Mouse (Mus musculus) CH12.LX (cell line): ENCODE measurements around the gene Akt2. TPM values are rescaled to one million over a fixed set of nuclear protein-coding genes. Genes with fewer than 3 reads are reported as not detected.

ENCODE experiments used
- DNase-seq: peaks from one replicate; pipeline ENCODE4 v3.0.0-alpha.2; 2013; ENCODE audit errors: extremely low read depth
- H3K27ac ChIP-seq: 2 replicates; pipeline ENCODE4 v1.5.1; 2012; ENCODE audit warnings: low read depth, mild to moderate bottlenecking, control low read depth, moderate library complexity; ENCODE audit not compliant: insufficient read depth
- H3K27me3 ChIP-seq: replicated peaks from 2 replicates; pipeline ENCODE3; 2012; ENCODE audit warnings: inconsistent platforms
- H3K36me3 ChIP-seq, 2 experiments: replicated peaks in 1 of 2; 2 replicates each; pipeline versions ENCODE3 to v1.6.1; 2012; ENCODE audit warnings: inconsistent platforms in 1 of 2, low read length in 1 of 2, mild to moderate bottlenecking in 1 of 2, mixed read lengths in 1 of 2, moderate library complexity in 1 of 2; ENCODE audit not compliant: control insufficient read depth in 1 of 2, insufficient read depth in 1 of 2
- H3K4me1 ChIP-seq, 2 experiments: 2 replicates each; pipeline ENCODE4 v1.6.1; 2012; ENCODE audit warnings: inconsistent platforms in 1 of 2, moderate library complexity in 1 of 2; ENCODE audit not compliant: insufficient read depth in 2 of 2, control insufficient read depth in 1 of 2
- H3K4me2 ChIP-seq: 2 replicates; pipeline ENCODE4 v1.6.1; 2012; ENCODE audit warnings: low read depth, mild to moderate bottlenecking, control low read depth; ENCODE audit not compliant: poor library complexity, insufficient read depth, severe bottlenecking
- H3K4me3 ChIP-seq, 3 experiments: fragments of 150-350 bp in 1 of 3; sonication (generic) in 1 of 3; replicated peaks in 1 of 3; 2 replicates each; pipeline versions ENCODE3 to v1.5.1; 2011 to 2012; ENCODE audit warnings: low read depth in 2 of 3, low read length in 2 of 3, mild to moderate bottlenecking in 2 of 3, moderate library complexity in 2 of 3, control low read depth in 1 of 3, improper control_type of control experiment in 1 of 3, inconsistent platforms in 1 of 3, mixed read lengths in 1 of 3; ENCODE audit not compliant: poor library complexity in 1 of 3
- H3K79me2 ChIP-seq: replicated peaks from 2 replicates; pipeline ENCODE4 v1.6.1; 2012; ENCODE audit warnings: mild to moderate bottlenecking, moderate library complexity; ENCODE audit not compliant: control insufficient read depth, poor library complexity, insufficient read depth, severe bottlenecking; ENCODE audit errors: extremely low read depth
- H3K9ac ChIP-seq: 2 replicates; pipeline ENCODE4 v1.6.1; 2012; ENCODE audit warnings: low read depth, mild to moderate bottlenecking, control low read depth, moderate library complexity; ENCODE audit not compliant: insufficient read depth
- H3K9me3 ChIP-seq: replicated peaks from 2 replicates; pipeline ENCODE3; 2012; ENCODE audit warnings: low read length, inconsistent platforms, mixed read lengths
- CHD2 ChIP-seq: IDR thresholded peaks from 2 replicates; pipeline ENCODE4 v1.6.1; 2011; ENCODE audit warnings: low read length, improper control_type of control experiment
- CTCF ChIP-seq, 2 experiments: IDR thresholded peaks in 1 of 2; conservative IDR thresholded peaks in 1 of 2; 2 replicates each; pipeline ENCODE4 v1.5.1; 2011 to 2012; ENCODE audit warnings: low read depth in 2 of 2, low read length in 2 of 2, improper control_type of control experiment in 1 of 2, inconsistent platforms in 1 of 2, mild to moderate bottlenecking in 1 of 2, moderate library complexity in 1 of 2
- ELF1 ChIP-seq: IDR thresholded peaks from 2 replicates; pipeline ENCODE4 v1.6.1; 2014; ENCODE audit warnings: low read depth, mild to moderate bottlenecking, inconsistent platforms, low read length, improper control_type of control experiment
- EP300 ChIP-seq: IDR thresholded peaks from 2 replicates; pipeline ENCODE4 v1.6.1; 2011; ENCODE audit warnings: low read length, improper control_type of control experiment
- ETS1 ChIP-seq: conservative IDR thresholded peaks from 2 replicates; pipeline ENCODE4 v1.6.1; 2012; ENCODE audit warnings: low read depth, mild to moderate bottlenecking, inconsistent platforms, low read length, improper control_type of control experiment, moderate library complexity
- HCFC1 ChIP-seq: IDR thresholded peaks from 2 replicates; pipeline ENCODE4 v1.6.1; 2012; ENCODE audit warnings: low read depth, mild to moderate bottlenecking, inconsistent platforms, low read length, improper control_type of control experiment
- IRF4 ChIP-seq: IDR thresholded peaks from 2 replicates; pipeline ENCODE4 v1.6.1; 2014; ENCODE audit warnings: low read depth, mild to moderate bottlenecking, inconsistent platforms, low read length, improper control_type of control experiment
- JUND ChIP-seq: conservative IDR thresholded peaks from 2 replicates; pipeline ENCODE4 v1.6.1; 2011; ENCODE audit warnings: low read depth, low read length, improper control_type of control experiment
- MAFK ChIP-seq: IDR thresholded peaks from 2 replicates; pipeline ENCODE4 v1.6.1; 2011; ENCODE audit warnings: low read length, improper control_type of control experiment; ENCODE audit not compliant: insufficient replicate concordance
- MEF2A ChIP-seq: IDR thresholded peaks from 2 replicates; pipeline ENCODE4 v1.6.1; 2014; ENCODE audit warnings: low read depth, mild to moderate bottlenecking, inconsistent platforms, low read length, improper control_type of control experiment, borderline replicate concordance
- MXI1 ChIP-seq: IDR thresholded peaks from 2 replicates; pipeline ENCODE4 v1.6.1; 2011; ENCODE audit warnings: mild to moderate bottlenecking, low read depth, low read length, improper control_type of control experiment
- NRF1 ChIP-seq: IDR thresholded peaks from 2 replicates; pipeline ENCODE4 v1.6.1; 2014; ENCODE audit warnings: low read depth, mild to moderate bottlenecking, inconsistent platforms, low read length, improper control_type of control experiment, moderate library complexity
- POLR2A ChIP-seq: IDR thresholded peaks from 2 replicates; pipeline ENCODE4 v1.6.1; 2011; ENCODE audit warnings: low read depth, mild to moderate bottlenecking, improper control_type of control experiment, low read length
- RAD21 ChIP-seq: IDR thresholded peaks from 2 replicates; pipeline ENCODE4 v1.6.1; 2011; ENCODE audit warnings: low read depth, mild to moderate bottlenecking, low read length, improper control_type of control experiment, moderate library complexity
- TCF12 ChIP-seq: IDR thresholded peaks from 2 replicates; pipeline ENCODE4 v1.6.1; 2014; ENCODE audit warnings: low read depth, mild to moderate bottlenecking, inconsistent platforms, low read length, improper control_type of control experiment
- ZMIZ1 ChIP-seq: IDR thresholded peaks from 2 replicates; pipeline ENCODE4 v1.6.1; 2012; ENCODE audit warnings: low read depth, mild to moderate bottlenecking, inconsistent platforms, low read length, improper control_type of control experiment
- ZNF384 ChIP-seq: IDR thresholded peaks from 2 replicates; pipeline ENCODE4 v1.6.1; 2012; ENCODE audit warnings: low read depth, low read length, improper control_type of control experiment, inconsistent platforms
- dilution Hi-C: fragments of 300-500 bp; cut with MboI; formaldehyde crosslinking; loops from 2 replicates; pipeline ENCODE4 v1.14.3; 2020; ENCODE audit warnings: low sequenced_read_pairs; ENCODE audit not compliant: extremely low pct_unique_long_range_greater_than_20kb, extremely low pct_ligation_motif_present
- in situ Hi-C: fragments of 300-500 bp; cut with MboI; formaldehyde crosslinking; loops from 3 replicates; pipeline ENCODE4 v1.14.3; 2019; ENCODE audit warnings: low sequenced_read_pairs, low pct_ligation_motif_present, low pct_unique_long_range_greater_than_20kb, mixed read lengths
- polyA plus RNA-seq: library from polyadenylated mRNA; unstranded; fragments of >175 nt; gene quantifications from 2 replicates; pipeline ENCODE4 v1.2.1, GENCODE M21; 2012; ENCODE audit warnings: low read depth; ENCODE audit not compliant: insufficient read length
- total RNA-seq, 2 experiments: library from RNA; depleted of rRNA; stranded (reverse); fragments of 300-350 nt in 1 of 2; fragments of >200 nt in 1 of 2; gene quantifications; 2 replicates each; pipeline ENCODE4 v1.2.3; 2012 to 2014

The Akt2 gene
- total and polyA plus RNA-seq, 3 experiments: 39.5 to 77.3 (median 40.3) TPM

GRCm38 (mm10) chr7:27612940-27613339 lies 21.6 kb downstream of the Akt2 start:
- dilution Hi-C loops (no loop called here), in situ Hi-C loops (no loop called here)
- H3K4me3 ChIP-seq: no peak overlapping the region
- H3K4me2 ChIP-seq: no peak overlapping the region
- H3K9ac ChIP-seq: no peak overlapping the region
- H3K79me2 ChIP-seq: no peaks in the 10 kb centered on the region
- H3K36me3 ChIP-seq: peaks cover 44 to 82% of the 10 kb centered on the region in 2 experiments
- H3K4me1 ChIP-seq: peaks cover 17 to 63% of the 10 kb centered on the region in 2 experiments
- no peak for TF ChIP-seq CHD2
- no peak for TF ChIP-seq ZNF384
- no peak for TF ChIP-seq POLR2A
- TF ChIP-seq MEF2A: no peak
- TF ChIP-seq EP300: no peak
- TF ChIP-seq CTCF (conservative IDR thresholded peaks at IDR 0.05 in 1 of 2, IDR thresholded peaks at IDR 0.05 in 1 of 2; ENCODE audit: low read depth in 2 of 2, low read length in 2 of 2): no peak
- no peak for TF ChIP-seq ELF1
- TF ChIP-seq ETS1: no peak
- TF ChIP-seq MXI1: no peak
- no peak for TF ChIP-seq RAD21
- TF ChIP-seq HCFC1: no peak
- no peak for TF ChIP-seq IRF4
- no peak for TF ChIP-seq TCF12
- H3K27ac ChIP-seq: no peak overlapping the region
- H3K27me3 ChIP-seq: no peaks in the 10 kb centered on the region
- H3K9me3 ChIP-seq: no peaks in the 10 kb centered on the region
- DNase-seq: no peak

- dilution Hi-C loops: no loop called here
- no peak for DNase-seq
- Histone ChIP-seq H3K4me3 (no peak overlapping the region), H3K9ac (no peak overlapping the region), H3K27ac (no peak overlapping the region), H3K36me3 (peaks cover 50 to 82% of the 10 kb centered on the region in 2 experiments), H3K79me2 (no peaks in the 10 kb centered on the region), H3K4me2 (no peak overlapping the region), H3K27me3 (no peaks in the 10 kb centered on the region), H3K9me3 (no peaks in the 10 kb centered on the region), H3K4me1 (peaks cover 17 to 53% of the 10 kb centered on the region in 2 experiments)
- no peak for TF ChIP-seq MAFK
- TF ChIP-seq ZMIZ1: no peak
- no peak for TF ChIP-seq NRF1
- TF ChIP-seq HCFC1: no peak
- TF ChIP-seq JUND: no peak
- in situ Hi-C loops: no loop called here
Measured at GRCm38 (mm10) chr7:27613751-27614499, 22.6 kb downstream of the Akt2 start.
